Mouse (Mus musculus) kidney, embryonic 14.5 days (tissue): ENCODE measurements around the gene Nbl1. TPM values are rescaled to one million over a fixed set of nuclear protein-coding genes. Genes with fewer than 3 reads are reported as not detected.
A peak's percentile ranks its signal among the peaks of the same experiment; 100 is the strongest.

Source experiments
- ATAC-seq: fragments of 200-750 bp; cut with Nextera tagmentation; 2 replicates; pipeline ENCODE4 v1.8.0; 2017; ENCODE audit warnings: moderate number of reproducible peaks, mild to moderate bottlenecking, moderate TSS enrichment, moderate library complexity; ENCODE audit not compliant: low FRiP score, low TSS enrichment
- H3K27ac ChIP-seq: fragments of 300-500 bp; sonication (generic); 2 replicates; pipeline ENCODE4 v1.5.1; 2014; ENCODE audit warnings: low read depth, mild to moderate bottlenecking, low read length, moderate library complexity, mixed read lengths
- H3K27me3 ChIP-seq: fragments of 300-500 bp; sonication (generic); 2 replicates; pipeline ENCODE4 v1.6.1; 2014; ENCODE audit warnings: mild to moderate bottlenecking, low read length; ENCODE audit not compliant: control insufficient read depth, insufficient read depth
- H3K36me3 ChIP-seq: fragments of 300-500 bp; sonication (generic); 2 replicates; pipeline ENCODE4 v1.6.1; 2014; ENCODE audit warnings: low read length, mixed read lengths; ENCODE audit not compliant: control insufficient read depth, insufficient read depth
- H3K4me1 ChIP-seq: fragments of 300-500 bp; sonication (generic); 2 replicates; pipeline ENCODE4 v1.6.1; 2014; ENCODE audit warnings: low read length, mixed read lengths; ENCODE audit not compliant: control insufficient read depth, insufficient read depth
- H3K4me2 ChIP-seq: fragments of 300-500 bp; sonication (generic); replicated peaks from 2 replicates; pipeline ENCODE4 v1.6.1; 2014; ENCODE audit warnings: low read depth, mild to moderate bottlenecking, low read length
- H3K4me3 ChIP-seq: fragments of 300-500 bp; sonication (generic); 2 replicates; pipeline ENCODE4 v1.5.1; 2014; ENCODE audit warnings: mild to moderate bottlenecking, low read length
- H3K9ac ChIP-seq: fragments of 300-500 bp; sonication (generic); 2 replicates; pipeline ENCODE4 v1.6.1; 2014; ENCODE audit warnings: low read depth, mild to moderate bottlenecking, low read length, moderate library complexity
- H3K9me3 ChIP-seq: fragments of 300-500 bp; sonication (generic); 2 replicates; pipeline ENCODE4 v1.6.1; 2016; ENCODE audit warnings: low read length; ENCODE audit not compliant: control insufficient read depth
- WGBS: fragments of 180-500 bp; shearing (Covaris S2); extraction: QIAGEN DNeasy Blood & Tissue Kit; methylation state at CpG from one replicate; pipeline ENCODE4 v1.1.7; 2014; 5-methylcytosine and 5-hydroxymethylcytosine counted together
- polyA plus RNA-seq: library from polyadenylated mRNA; unstranded; fragments of >200 nt; fragmentation: Nextera tagmentation; extraction: Ambion mirVana; gene quantifications from 2 replicates; pipeline ENCODE4 v1.2.1, GENCODE M21; 2014

Gene Nbl1
- polyA plus RNA-seq, 1 experiment from 2014 or later, result 22.3 TPM

DNA sequence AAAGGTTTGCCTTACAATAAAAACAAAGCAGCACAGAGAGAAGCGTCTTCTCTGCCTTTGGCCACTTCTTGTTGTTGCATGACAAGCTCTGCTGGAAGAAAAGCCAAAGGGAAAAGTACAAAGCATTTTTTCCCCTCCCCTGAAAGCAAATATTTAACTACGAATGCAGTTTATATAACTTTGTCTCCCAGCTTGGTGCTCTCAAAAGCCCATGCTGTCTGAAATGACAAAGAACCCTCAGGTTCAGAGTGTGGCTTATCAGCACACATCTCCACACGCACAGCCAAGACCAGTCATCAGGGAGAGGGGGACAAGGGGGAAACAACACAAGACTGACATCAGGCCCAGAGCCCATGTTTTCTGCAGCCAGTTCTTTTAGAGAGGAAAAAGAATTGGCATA lies 18.6 kb upstream of the Nbl1 start:
- Histone ChIP-seq H3K4me3 (no peak overlapping the region), H3K27ac (peak overlapping the region; percentile 77; the same call in 1 of the 2 replicates), H3K4me1 (peaks cover 21% of the 10 kb centered on the region), H3K9ac (no peak overlapping the region), H3K27me3 (no peaks in the 10 kb centered on the region), H3K9me3 (no peaks in the 10 kb centered on the region), H3K36me3 (no peaks in the 10 kb centered on the region), H3K4me2 (no peak overlapping the region; the same call in 1 of the 2 replicates)
- 6% methylated on average over 3 of the region's 3 CpGs for WGBS
- no peak for ATAC-seq

DNA sequence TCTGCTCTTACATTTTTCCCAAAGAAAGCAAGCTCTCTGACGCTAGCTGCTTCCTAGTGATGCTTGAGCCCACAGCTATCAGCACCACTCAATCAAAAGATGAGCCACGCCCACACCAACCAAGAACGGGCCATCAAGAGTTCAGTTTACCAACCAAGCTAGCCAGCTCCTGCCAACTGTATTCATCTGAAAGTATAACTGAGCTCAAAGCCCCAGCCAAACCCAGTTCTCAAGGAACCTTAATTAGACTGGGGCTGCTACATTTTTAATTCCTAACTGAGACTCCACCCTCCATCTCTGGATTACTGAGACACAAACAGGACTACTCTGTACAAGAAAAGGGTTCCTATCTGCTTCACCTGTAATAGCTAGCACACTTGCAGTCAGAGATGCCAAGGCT lies 18.1 kb upstream of the Nbl1 start:
- peak overlapping the region; percentile 77; the same call in 1 of the 2 replicates for H3K27ac ChIP-seq
- no peak for ATAC-seq
- 48% methylated on average over 3 of the region's 3 CpGs for WGBS

DNA sequence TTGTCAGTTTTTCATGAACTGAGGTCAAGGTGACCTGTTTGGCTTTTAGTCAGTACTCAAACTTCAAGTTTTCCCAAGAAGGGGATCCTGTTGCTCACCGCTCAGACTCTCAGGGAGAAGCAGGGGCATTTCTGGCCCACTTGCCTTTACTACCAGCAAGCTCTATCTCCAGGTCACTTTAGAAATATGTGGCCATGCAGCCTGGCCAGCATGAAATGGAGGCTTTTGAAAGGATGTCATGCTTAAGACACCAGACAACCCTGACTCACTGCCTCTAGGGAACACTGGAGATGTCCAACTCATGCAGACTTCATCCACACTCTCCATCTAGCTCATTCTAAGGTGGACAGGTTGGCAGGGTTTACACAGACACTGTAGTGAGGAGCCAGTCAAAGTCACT lies 12.7 kb upstream of the Nbl1 start:
- WGBS, result 94% methylated on average over 1 of the region's 1 CpGs
- H3K4me3 ChIP-seq, result no peak overlapping the region
- H3K4me1 ChIP-seq, result peaks cover under 1% of the 10 kb centered on the region; the same call in 1 of the 2 replicates
- no peak for ATAC-seq
- no peak overlapping the region for H3K4me2 ChIP-seq
- H3K9ac ChIP-seq, result no peak overlapping the region
- H3K9me3 ChIP-seq, result no peaks in the 10 kb centered on the region
- H3K27ac ChIP-seq, result no peak overlapping the region
- H3K36me3 ChIP-seq, result peaks cover 21% of the 10 kb centered on the region
- H3K27me3 ChIP-seq, result no peaks in the 10 kb centered on the region

More for the DNA sequence above, 18.1 kb upstream of the Nbl1 start:
- Histone ChIP-seq H3K27me3 (no peaks in the 10 kb centered on the region), H3K36me3 (no peaks in the 10 kb centered on the region), H3K4me2 (no peak overlapping the region; the same call in 1 of the 2 replicates), H3K4me3 (no peak overlapping the region), H3K9ac (no peak overlapping the region), H3K9me3 (no peaks in the 10 kb centered on the region), H3K4me1 (peaks cover 21% of the 10 kb centered on the region)

DNA sequence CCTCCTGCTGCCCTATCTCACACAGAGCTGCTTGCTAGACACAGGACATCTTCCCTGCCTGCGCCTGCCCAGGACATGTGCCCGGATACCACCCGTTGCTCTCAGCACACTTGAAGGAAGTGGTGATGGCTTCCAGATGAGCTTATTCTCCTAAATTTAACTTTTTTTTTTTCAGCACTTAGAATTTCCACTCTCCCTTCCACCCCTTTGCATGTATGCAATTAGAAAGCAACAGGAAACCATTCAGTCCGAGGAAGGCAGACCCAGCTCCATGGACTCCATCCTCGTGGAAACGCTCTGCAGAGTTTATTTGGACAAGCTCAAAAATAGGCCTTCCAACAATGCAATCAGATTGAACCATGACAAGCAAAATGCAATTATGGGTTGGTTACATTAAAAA lies 8.8 kb upstream of the Nbl1 start:
- H3K4me3 ChIP-seq, result no peak overlapping the region
- H3K27ac ChIP-seq, result no peak overlapping the region
- H3K9me3 ChIP-seq, result no peaks in the 10 kb centered on the region
- ATAC-seq, result no peak
- H3K4me2 ChIP-seq, result no peak overlapping the region
- no peaks in the 10 kb centered on the region for H3K4me1 ChIP-seq
- no peaks in the 10 kb centered on the region for H3K27me3 ChIP-seq
- no peak overlapping the region for H3K9ac ChIP-seq
- 89% methylated on average over 6 of the region's 6 CpGs for WGBS
- peaks cover 21% of the 10 kb centered on the region for H3K36me3 ChIP-seq

DNA sequence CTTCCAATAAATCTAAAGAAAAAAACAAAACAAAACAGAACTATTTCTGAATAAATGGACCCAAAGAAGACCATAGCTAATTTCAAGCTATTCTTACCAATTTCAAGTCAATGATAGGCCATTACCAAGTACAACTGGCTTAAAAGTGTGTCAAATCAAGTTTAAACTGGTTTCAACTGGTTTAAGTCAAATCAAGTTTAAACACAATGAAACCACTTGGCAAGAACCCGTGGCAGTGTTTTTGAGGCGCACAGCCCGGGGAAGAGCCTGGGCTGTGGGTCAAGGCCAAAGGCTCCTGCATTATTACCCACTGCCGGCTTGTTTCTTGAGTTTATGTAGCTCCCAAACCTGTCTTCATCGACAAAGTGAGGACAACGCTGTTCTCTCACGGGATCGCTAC lies 7.5 kb upstream of the Nbl1 start:
- Histone ChIP-seq H3K27me3 (no peaks in the 10 kb centered on the region), H3K4me3 (no peak overlapping the region), H3K9me3 (no peaks in the 10 kb centered on the region), H3K4me1 (peaks cover 6% of the 10 kb centered on the region; the same call in 1 of the 2 replicates), H3K4me2 (no peak overlapping the region), H3K27ac (no peak overlapping the region), H3K36me3 (peaks cover 21% of the 10 kb centered on the region), H3K9ac (no peak overlapping the region)
- WGBS, result 92% methylated on average over 8 of the region's 8 CpGs
- no peak for ATAC-seq

DNA sequence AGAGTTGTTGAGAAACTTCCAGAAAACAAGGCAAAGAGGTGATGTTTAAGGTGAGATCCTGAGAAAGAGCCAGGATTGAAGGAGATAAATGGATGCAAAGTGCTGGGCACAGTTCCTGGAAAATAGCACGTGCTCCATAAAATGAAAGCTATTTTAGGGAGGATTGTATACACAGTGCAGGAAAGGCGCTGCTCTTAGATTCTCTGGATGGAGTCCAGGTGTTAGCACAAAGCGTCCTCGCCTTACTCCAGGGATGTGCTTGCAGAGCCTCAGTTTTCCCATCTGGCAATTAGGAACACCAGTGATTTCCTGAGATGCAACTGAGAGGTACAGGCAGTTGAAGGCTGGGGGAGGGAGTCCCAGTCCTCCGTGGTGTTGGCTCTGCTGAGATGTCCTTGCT lies 3.4 kb upstream of the Nbl1 start:
- Histone ChIP-seq H3K27ac (no peak overlapping the region), H3K4me3 (no peak overlapping the region), H3K9ac (no peak overlapping the region), H3K9me3 (no peaks in the 10 kb centered on the region; the same call in 1 of the 2 replicates), H3K4me1 (peaks cover 18% of the 10 kb centered on the region), H3K27me3 (no peaks in the 10 kb centered on the region), H3K36me3 (no peaks in the 10 kb centered on the region), H3K4me2 (no peak overlapping the region)
- ATAC-seq, result no peak
- 41% methylated on average over 5 of the region's 5 CpGs for WGBS

DNA sequence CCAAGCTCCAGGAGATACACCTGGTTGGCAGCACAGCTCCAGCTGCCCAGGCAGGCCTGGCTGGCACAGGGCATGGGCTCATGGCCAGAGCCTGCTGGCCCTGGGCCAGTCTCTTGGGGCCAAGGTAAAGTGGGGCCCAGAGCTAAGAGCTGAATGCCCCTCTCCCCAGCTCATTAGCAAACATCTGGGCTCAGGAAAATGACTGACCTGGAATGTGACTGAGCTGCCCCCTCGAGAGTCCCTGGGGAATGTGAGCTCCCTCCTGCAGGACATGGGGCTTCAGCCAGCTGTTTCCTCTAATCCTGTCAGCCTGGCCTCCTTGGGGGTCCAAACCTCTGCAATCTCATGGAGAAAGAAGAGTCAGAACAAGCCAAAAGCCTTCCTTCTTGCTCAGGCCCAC lies 2.6 kb upstream of the Nbl1 start:
- ATAC-seq, result 0 out of 2 replicates have a peak, but pooled peaks have one; percentile 6
- Histone ChIP-seq H3K36me3 (no peaks in the 10 kb centered on the region), H3K9ac (no peak overlapping the region), H3K27ac (no peak overlapping the region), H3K9me3 (no peaks in the 10 kb centered on the region; the same call in 1 of the 2 replicates), H3K27me3 (0 out of 2 replicates have a peak, but pooled peaks cover 3% of the 10 kb centered on the region), H3K4me1 (peaks cover 22% of the 10 kb centered on the region), H3K4me2 (no peak overlapping the region), H3K4me3 (no peak overlapping the region)
- WGBS, result 45% methylated on average over 1 of the region's 1 CpGs

DNA sequence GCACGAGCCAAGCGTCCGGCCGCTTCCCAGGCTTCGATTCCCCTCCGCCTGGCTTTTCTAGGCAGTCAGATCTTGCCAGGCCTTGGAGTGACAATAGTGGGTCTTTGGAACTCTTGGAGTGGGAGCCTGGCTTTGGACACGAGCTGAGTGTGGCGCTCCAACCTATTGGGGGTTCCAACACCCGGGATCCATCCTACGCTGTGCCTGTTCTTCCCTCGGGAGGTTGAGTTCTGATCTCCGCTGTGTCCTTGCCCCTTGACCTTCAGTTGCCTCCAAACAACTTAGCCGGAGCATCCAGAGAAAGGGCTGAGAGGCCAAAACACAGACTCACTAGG lies 370 bp upstream of the Nbl1 start:
- peaks cover 22% of the 10 kb centered on the region for H3K4me1 ChIP-seq
- 21% methylated on average over 13 of the region's 13 CpGs for WGBS
- ATAC-seq, result peak; percentile 30

DNA sequence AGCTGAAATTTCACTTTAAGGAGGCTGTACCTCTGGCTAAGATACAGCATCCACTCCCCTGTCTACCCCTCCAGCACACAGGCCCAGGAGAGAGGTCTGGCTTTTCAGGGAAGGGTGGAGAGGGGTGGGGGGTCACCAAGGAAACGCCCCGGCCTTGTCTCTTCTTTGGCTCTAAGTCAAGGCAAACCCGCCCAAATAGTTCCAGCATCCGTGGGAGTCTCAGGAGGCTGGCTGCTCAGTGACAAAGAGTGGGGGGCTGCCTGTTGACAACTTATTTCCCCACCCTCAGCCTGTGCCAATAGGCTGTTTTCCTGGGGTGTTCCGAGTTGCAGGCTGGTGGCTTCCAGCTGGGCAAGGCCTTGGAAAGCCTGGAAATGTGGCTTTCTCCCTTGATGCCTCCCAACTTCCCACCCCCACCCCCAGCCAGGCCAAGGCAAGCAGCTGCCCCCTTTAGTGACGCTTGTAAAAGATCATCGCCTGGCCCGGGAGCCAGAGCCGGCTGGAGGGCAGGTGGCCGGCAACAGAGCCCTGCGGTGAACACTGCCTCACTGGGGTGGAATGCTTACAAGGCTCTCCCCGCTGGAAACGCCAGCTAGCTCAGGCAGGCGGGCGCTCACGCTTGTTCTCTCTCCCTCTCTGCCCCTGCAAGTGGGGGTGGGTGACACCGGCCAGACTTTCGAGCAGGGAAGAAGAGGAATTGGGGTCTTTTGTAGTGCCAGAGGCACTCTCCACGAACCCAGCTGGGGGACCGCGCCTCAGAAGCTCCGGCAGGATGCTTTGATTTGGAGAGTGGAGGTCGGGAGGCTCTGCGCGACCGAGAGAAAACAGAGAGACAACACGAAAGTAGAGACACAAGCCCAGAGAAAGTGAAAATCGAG lies 1.1 kb downstream of the Nbl1 start:
- Histone ChIP-seq H3K36me3 (no peaks in the 10 kb centered on the region), H3K27me3 (0 out of 2 replicates have a peak, but pooled peaks cover 3% of the 10 kb centered on the region), H3K4me2 (peak overlapping the region; percentile 97), H3K4me1 (peaks cover 22% of the 10 kb centered on the region), H3K9ac (peak overlapping the region; percentile 77; the same call in 1 of the 2 replicates), H3K4me3 (peak overlapping the region; percentile 69), H3K9me3 (no peaks in the 10 kb centered on the region; the same call in 1 of the 2 replicates), H3K27ac (no peak overlapping the region)
- no peak for ATAC-seq
- 4% methylated on average over 28 of the region's 28 CpGs for WGBS

More for the DNA sequence above, 370 bp upstream of the Nbl1 start:
- Histone ChIP-seq H3K4me2 (peak overlapping the region; percentile 97), H3K9me3 (no peaks in the 10 kb centered on the region; the same call in 1 of the 2 replicates), H3K4me3 (peak overlapping the region; percentile 69), H3K27ac (no peak overlapping the region), H3K27me3 (0 out of 2 replicates have a peak, but pooled peaks cover 3% of the 10 kb centered on the region), H3K9ac (peak overlapping the region; percentile 77; the same call in 1 of the 2 replicates), H3K36me3 (no peaks in the 10 kb centered on the region)
